Mouse (Mus musculus) urinary bladder, adult 2 months (tissue): Measurements from ENCODE around the gene Tarbp1. TPM values are rescaled to one million over a fixed set of nuclear protein-coding genes. Genes with fewer than 3 reads are reported as not detected.

Experiments
- DNase-seq: peaks from one replicate; pipeline ENCODE4 v3.0.0; 2022; ENCODE audit warnings: low spot score
- polyA plus RNA-seq: library from polyadenylated mRNA; depleted of rRNA; stranded (reverse); fragments of >200 nt; gene quantifications from 2 replicates; pipeline ENCODE4 v1.2.3, GENCODE M21; 2012; rRNA removed

The Tarbp1 gene
- polyA plus RNA-seq: 3.5 and 3.9 TPM in 2 replicates

- peak; percentile 89 for DNase-seq
Measured at GRCm38 (mm10) chr8:126474299-126475187, at the start of gene Tarbp1. TSS of gene Tarbp1 (minus strand) at chr8:126475065.

GRCm38 (mm10) chr8:126524233-126524985, 49.5 kb upstream of the Tarbp1 start:
- no peak for DNase-seq

GRCm38 (mm10) chr8:126523060-126523574, 48.3 kb upstream of the Tarbp1 start:
- no peak for DNase-seq

- no peak for DNase-seq
Measured at GRCm38 (mm10) chr8:126519447-126519975, 44.6 kb upstream of the Tarbp1 start.

GRCm38 (mm10) chr8:126516620-126517577, 42.0 kb upstream of the Tarbp1 start:
- DNase-seq: peak; percentile 75

- DNase-seq: no peak
Measured at GRCm38 (mm10) chr8:126514011-126514964, 39.4 kb upstream of the Tarbp1 start.

GRCm38 (mm10) chr8:126510866-126511265, 36.0 kb upstream of the Tarbp1 start:
- DNase-seq: no peak

GRCm38 (mm10) chr8:126509635-126510034, 34.8 kb upstream of the Tarbp1 start:
- DNase-seq: no peak

GRCm38 (mm10) chr8:126508871-126509586, 34.2 kb upstream of the Tarbp1 start:
- no peak for DNase-seq

- no peak for DNase-seq
Measured at GRCm38 (mm10) chr8:126508221-126508620, 33.4 kb upstream of the Tarbp1 start.

GRCm38 (mm10) chr8:126504492-126505182, 29.8 kb upstream of the Tarbp1 start:
- DNase-seq: no peak

- DNase-seq: no peak
Measured at GRCm38 (mm10) chr8:126502722-126503121, 27.9 kb upstream of the Tarbp1 start.

GRCm38 (mm10) chr8:126499371-126499770, 24.5 kb upstream of the Tarbp1 start:
- DNase-seq: no peak

GRCm38 (mm10) chr8:126498465-126498864, 23.6 kb upstream of the Tarbp1 start:
- no peak for DNase-seq

GRCm38 (mm10) chr8:126497541-126498428, 22.9 kb upstream of the Tarbp1 start:
- DNase-seq: peak; percentile 82

- DNase-seq: no peak
Measured at GRCm38 (mm10) chr8:126496915-126497314, 22.1 kb upstream of the Tarbp1 start.

- DNase-seq: no peak
Measured at GRCm38 (mm10) chr8:126495461-126495860, 20.6 kb upstream of the Tarbp1 start.
